Mouse (Mus musculus) testis, postnatal 10 days (tissue): ENCODE data around the gene Tfe3.

ENCODE experiments used
- DNase-seq: peaks from one replicate; pipeline ENCODE4 v3.0.0; 2021; ENCODE audit warnings: low spot score

Gene Tfe3

DNA sequence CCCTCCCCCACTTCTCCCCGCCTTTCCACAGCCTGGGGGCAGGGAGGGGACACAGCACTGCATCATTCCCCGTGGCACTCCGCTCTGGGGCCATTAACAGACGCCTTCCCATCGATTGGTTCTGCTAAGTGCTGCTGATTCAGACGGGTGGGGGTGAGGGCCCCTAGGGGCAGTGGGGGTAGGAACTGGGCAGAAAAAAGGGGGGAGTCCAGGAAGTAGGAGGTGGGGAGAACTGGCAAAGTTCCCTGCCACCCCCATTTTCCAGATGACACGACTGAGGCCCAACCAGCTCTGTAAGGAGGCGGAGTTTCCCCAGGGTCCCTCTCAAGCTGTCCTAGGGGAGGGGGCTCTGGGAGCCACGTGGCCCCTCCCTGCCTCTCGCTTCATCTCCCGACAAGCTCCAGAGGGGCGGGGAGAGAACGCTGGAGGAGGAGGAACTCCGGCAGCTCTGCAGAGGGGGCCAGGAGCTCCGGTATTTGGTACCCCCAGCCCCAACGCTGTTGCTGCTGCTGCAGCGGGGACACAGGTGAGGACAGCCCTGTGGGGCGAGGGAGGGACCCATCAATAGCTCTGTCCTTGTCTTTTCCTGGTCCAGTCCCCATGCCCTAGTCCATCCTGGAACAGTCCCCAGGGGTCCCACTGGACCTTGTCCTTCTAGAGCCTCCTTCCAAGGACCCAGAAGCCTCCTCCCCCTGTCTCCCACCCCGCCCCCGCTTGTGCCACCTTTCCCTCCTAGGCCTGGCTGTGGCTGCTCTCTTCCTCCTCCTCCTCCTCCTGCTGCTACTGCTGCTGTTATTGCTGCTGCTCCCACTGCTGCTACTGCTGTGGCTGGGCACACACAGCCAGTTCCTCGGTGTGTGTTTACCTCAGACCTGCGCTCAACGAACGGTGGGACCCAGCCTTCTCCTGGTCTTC is 59.8 kb downstream of the Tfe3 start, which contains the start of gene Kcnd1:
Kcnd1 (plus strand) TSS at position 425 of the 915 bp plus-strand sequence.
- peak; percentile 43 for DNase-seq
